Mouse (Mus musculus): ENCODE results near the gene Gm28539.

DNA sequence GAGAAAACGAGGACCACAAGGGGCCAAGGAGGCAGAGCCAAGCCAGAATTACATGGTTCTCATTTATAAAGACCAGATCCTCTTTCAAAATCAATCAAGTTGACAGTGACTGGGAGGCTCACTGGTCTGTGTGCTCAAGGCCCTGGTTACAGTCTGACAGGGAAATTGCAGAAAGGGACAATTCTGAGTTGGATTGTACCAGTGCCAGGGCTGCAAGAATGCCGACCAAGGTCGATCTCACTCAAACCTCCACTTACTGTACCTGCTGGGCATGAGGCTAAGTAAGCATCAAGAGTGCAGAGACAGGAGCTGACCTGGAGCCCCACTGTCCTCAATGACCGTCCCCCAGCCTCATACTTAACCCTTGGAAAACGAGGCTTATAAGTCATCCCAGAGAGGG, 38.2 kb upstream of the Gm28539 start:
- no peak for TF ChIP-seq CTCF (IDR thresholded peaks at IDR 0.05; ENCODE audit: low read depth, low read length)
- TF ChIP-seq TAL1 (conservative IDR thresholded peaks at IDR 0.05; ENCODE audit: low read depth, low read length), result no peak
- no peak for TF ChIP-seq GATA1 (IDR thresholded peaks at IDR 0.05; ENCODE audit: borderline replicate concordance, low read length)
- no peak for TF ChIP-seq POLR2AphosphoS5 (IDR thresholded peaks at IDR 0.05; ENCODE audit: insufficient replicate concordance, low read depth, low read length)

All from G1E (cell line).